Mouse (Mus musculus): ENCODE data around the gene Plekha5. TPM values are rescaled to one million over a fixed set of nuclear protein-coding genes. Genes with fewer than 3 reads are reported as not detected.

Gene Plekha5
- polyA plus RNA-seq (2015; fragmentation: Nextera tagmentation; extraction: Ambion mirVana) = 13.9 and 14.3 TPM in 2 replicates

GRCm38 (mm10) chr6:140423846-140424200 is at the start of gene Plekha5:
TSS of gene Plekha5 (plus strand) at chr6:140424054.

GRCm38 (mm10) chr6:140622391-140623225 is 198.8 kb downstream of the Plekha5 start, which contains the start of gene Aebp2:
TSS of gene Aebp2 (plus strand) at chr6:140622663.

Other genes with a start within 250 kb of the Plekha5 start
- 6.1 and 7.6 TPM in 2 replicates for gene Aebp2, start 198.6 kb downstream of the Plekha5 start, polyA plus RNA-seq (2015; fragmentation: Nextera tagmentation; extraction: Ambion mirVana)